Mouse (Mus musculus): ENCODE measurements around the gene Paqr8. TPM values are rescaled to one million over a fixed set of nuclear protein-coding genes. Genes with fewer than 3 reads are reported as not detected.
A peak's percentile ranks its signal among the peaks of the same experiment; 100 is the strongest.

The Paqr8 gene
- total and polyA plus RNA-seq, 3 experiments: 0.38 to 1.3 (median 1.1) TPM

- dilution Hi-C loops (cut with MboI; ENCODE audit: extremely low pct_ligation_motif_present, extremely low pct_unique_long_range_greater_than_20kb, low sequenced_read_pairs) (no loop called here), in situ Hi-C loops (cut with MboI; ENCODE audit: low pct_ligation_motif_present, low pct_unique_long_range_greater_than_20kb, low sequenced_read_pairs) (no loop called here)
- no peak overlapping the region for H3K9ac ChIP-seq (ENCODE audit: insufficient read depth, low read depth)
- H3K4me3 ChIP-seq (replicated peaks in 1 of 3; ENCODE audit: low read depth in 2 of 3, low read length in 2 of 3, poor library complexity in 1 of 3): no peak overlapping the region
- H3K27me3 ChIP-seq (replicated peaks): no peaks in the 10 kb centered on the region
- peaks cover 2% of the 10 kb centered on the region for H3K9me3 ChIP-seq (replicated peaks; ENCODE audit: low read length)
- H3K4me1 ChIP-seq (ENCODE audit: control insufficient read depth in 1 of 2, insufficient read depth in 2 of 2): peaks cover 0 to 3% of the 10 kb centered on the region in 2 experiments; a peak in 2 of 4 replicates
- peaks cover 0 to 1% of the 10 kb centered on the region in 2 experiments for H3K36me3 ChIP-seq (replicated peaks in 1 of 2; ENCODE audit: control insufficient read depth in 1 of 2, insufficient read depth in 1 of 2, low read length in 1 of 2)
- no peak overlapping the region for H3K4me2 ChIP-seq (ENCODE audit: insufficient read depth, low read depth, poor library complexity, severe bottlenecking)
- DNase-seq (ENCODE audit: extremely low read depth): no peak
- H3K27ac ChIP-seq (ENCODE audit: insufficient read depth, low read depth): no peak overlapping the region
- no peak for TF ChIP-seq RCOR1 (conservative IDR thresholded peaks at IDR 0.05; ENCODE audit: low read depth, low read length)
- TF ChIP-seq MAX (IDR thresholded peaks at IDR 0.05; ENCODE audit: low read length): no peak
- TF ChIP-seq PAX5 (IDR thresholded peaks at IDR 0.05; ENCODE audit: low read length): no peak
- H3K79me2 ChIP-seq (replicated peaks; ENCODE audit: control insufficient read depth, extremely low read depth, insufficient read depth, poor library complexity, severe bottlenecking): no peaks in the 10 kb centered on the region
These were observed 51.5 kb downstream of the Paqr8 start for GRCm38 (mm10) chr1:20941857-20942256.

GRCm38 (mm10) chr1:20943016-20943415 is 52.6 kb downstream of the Paqr8 start:
- H3K27me3 ChIP-seq (replicated peaks): no peaks in the 10 kb centered on the region
- DNase-seq (ENCODE audit: extremely low read depth): peak; percentile 11
- H3K36me3 ChIP-seq (replicated peaks in 1 of 2; ENCODE audit: control insufficient read depth in 1 of 2, insufficient read depth in 1 of 2, low read length in 1 of 2): no peaks in the 10 kb centered on the region
- no peak overlapping the region for H3K4me3 ChIP-seq (replicated peaks in 1 of 3; ENCODE audit: low read depth in 2 of 3, low read length in 2 of 3, poor library complexity in 1 of 3)
- in situ Hi-C loops (cut with MboI; ENCODE audit: low pct_ligation_motif_present, low pct_unique_long_range_greater_than_20kb, low sequenced_read_pairs): no loop called here
- no peaks in the 10 kb centered on the region for H3K79me2 ChIP-seq (replicated peaks; ENCODE audit: control insufficient read depth, extremely low read depth, insufficient read depth, poor library complexity, severe bottlenecking)
- TF ChIP-seq BHLHE40 (IDR thresholded peaks at IDR 0.05; ENCODE audit: low read depth, low read length): no peak
- TF ChIP-seq CTCF (conservative IDR thresholded peaks at IDR 0.05 in 1 of 2, IDR thresholded peaks at IDR 0.05 in 1 of 2; ENCODE audit: low read depth in 2 of 2, low read length in 2 of 2): peak in 1 of 2 experiments; percentile 33; a peak in 2 of 4 replicates
- H3K9me3 ChIP-seq (replicated peaks; ENCODE audit: low read length): peaks cover 2% of the 10 kb centered on the region
- H3K4me1 ChIP-seq (ENCODE audit: control insufficient read depth in 1 of 2, insufficient read depth in 2 of 2): peaks cover 0 to 3% of the 10 kb centered on the region in 2 experiments; a peak in 1 of 4 replicates
- no peak overlapping the region for H3K4me2 ChIP-seq (ENCODE audit: insufficient read depth, low read depth, poor library complexity, severe bottlenecking)
- H3K9ac ChIP-seq (ENCODE audit: insufficient read depth, low read depth): no peak overlapping the region
- H3K27ac ChIP-seq (ENCODE audit: insufficient read depth, low read depth): no peak overlapping the region
- dilution Hi-C loops (cut with MboI; ENCODE audit: extremely low pct_ligation_motif_present, extremely low pct_unique_long_range_greater_than_20kb, low sequenced_read_pairs): no loop called here

DNA sequence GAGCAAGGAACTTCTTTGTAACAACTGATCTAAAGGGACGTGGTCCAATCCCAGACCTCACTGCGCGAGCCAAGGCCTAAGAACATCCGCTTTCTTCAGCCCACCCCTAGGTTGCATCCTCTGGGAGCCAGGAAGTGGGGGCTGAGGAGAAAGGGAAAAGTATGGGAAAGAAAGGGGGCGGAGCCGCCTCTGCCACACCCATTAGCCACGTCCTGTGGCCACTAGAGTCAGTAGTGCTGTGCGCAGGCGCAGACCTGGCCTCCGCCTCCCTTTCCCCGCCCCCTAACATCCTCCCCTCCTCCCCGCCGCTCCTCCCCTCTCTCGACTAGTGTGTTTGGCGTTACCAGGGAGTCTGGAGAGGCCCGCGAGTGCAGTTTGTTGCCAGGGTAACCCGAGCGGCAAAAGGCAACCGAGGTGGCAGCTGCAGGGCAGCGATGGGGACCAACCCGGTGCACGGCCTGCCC is 60.9 kb downstream of the Paqr8 start, which contains the start of gene Efhc1:
TSS of gene Efhc1 (plus strand) at position 327 of the 464 bp plus-strand sequence.
- H3K4me3 ChIP-seq (replicated peaks in 1 of 3; ENCODE audit: low read depth in 2 of 3, low read length in 2 of 3, poor library complexity in 1 of 3): no peak within 1 kb of the TSS
- H3K4me1 ChIP-seq (ENCODE audit: control insufficient read depth in 1 of 2, insufficient read depth in 2 of 2): no peaks in the 10 kb centered on the region
- no peaks in the 10 kb centered on the region for H3K27me3 ChIP-seq (replicated peaks)
- no peaks in the 10 kb centered on the region for H3K79me2 ChIP-seq (replicated peaks; ENCODE audit: control insufficient read depth, extremely low read depth, insufficient read depth, poor library complexity, severe bottlenecking)
- no peak within 1 kb of the TSS for H3K9ac ChIP-seq (ENCODE audit: insufficient read depth, low read depth)
- H3K4me2 ChIP-seq (ENCODE audit: insufficient read depth, low read depth, poor library complexity, severe bottlenecking): no peak within 1 kb of the TSS
- no peaks in the 10 kb centered on the region for H3K36me3 ChIP-seq (replicated peaks in 1 of 2; ENCODE audit: control insufficient read depth in 1 of 2, insufficient read depth in 1 of 2, low read length in 1 of 2)
- in situ Hi-C loops (cut with MboI; ENCODE audit: low pct_ligation_motif_present, low pct_unique_long_range_greater_than_20kb, low sequenced_read_pairs): no loop called here
- no peak for DNase-seq (ENCODE audit: extremely low read depth)
- no peaks in the 10 kb centered on the region for H3K9me3 ChIP-seq (replicated peaks; ENCODE audit: low read length)
- no peak for TF ChIP-seq ZC3H11A (IDR thresholded peaks at IDR 0.05; ENCODE audit: low read depth, low read length)
- TF ChIP-seq MEF2A (IDR thresholded peaks at IDR 0.05; ENCODE audit: borderline replicate concordance, low read depth, low read length): no peak
- no peak for TF ChIP-seq EP300 (IDR thresholded peaks at IDR 0.05; ENCODE audit: low read length)
- TF ChIP-seq IRF4 (IDR thresholded peaks at IDR 0.05; ENCODE audit: low read depth, low read length): no peak
- no peak for TF ChIP-seq POLR2AphosphoS2 (IDR thresholded peaks at IDR 0.05; ENCODE audit: low read depth, low read length)
- no peak for TF ChIP-seq HCFC1 (IDR thresholded peaks at IDR 0.05; ENCODE audit: low read depth, low read length)
- TF ChIP-seq MAZ (IDR thresholded peaks at IDR 0.05; ENCODE audit: low read depth, low read length): no peak
- no peak for TF ChIP-seq ZNF384 (IDR thresholded peaks at IDR 0.05; ENCODE audit: low read depth, low read length)
- TF ChIP-seq TCF12 (IDR thresholded peaks at IDR 0.05; ENCODE audit: low read depth, low read length): no peak
- TF ChIP-seq ZMIZ1 (IDR thresholded peaks at IDR 0.05; ENCODE audit: low read depth, low read length): no peak
- TF ChIP-seq KAT2A (IDR thresholded peaks at IDR 0.05; ENCODE audit: insufficient replicate concordance, low read length): no peak
- dilution Hi-C loops (cut with MboI; ENCODE audit: extremely low pct_ligation_motif_present, extremely low pct_unique_long_range_greater_than_20kb, low sequenced_read_pairs): no loop called here
- H3K27ac ChIP-seq (ENCODE audit: insufficient read depth, low read depth): no peak within 1 kb of the TSS

Data from CH12.LX (cell line).